Mouse (Mus musculus): ENCODE results near the gene Wwox.

The Wwox gene

DNA sequence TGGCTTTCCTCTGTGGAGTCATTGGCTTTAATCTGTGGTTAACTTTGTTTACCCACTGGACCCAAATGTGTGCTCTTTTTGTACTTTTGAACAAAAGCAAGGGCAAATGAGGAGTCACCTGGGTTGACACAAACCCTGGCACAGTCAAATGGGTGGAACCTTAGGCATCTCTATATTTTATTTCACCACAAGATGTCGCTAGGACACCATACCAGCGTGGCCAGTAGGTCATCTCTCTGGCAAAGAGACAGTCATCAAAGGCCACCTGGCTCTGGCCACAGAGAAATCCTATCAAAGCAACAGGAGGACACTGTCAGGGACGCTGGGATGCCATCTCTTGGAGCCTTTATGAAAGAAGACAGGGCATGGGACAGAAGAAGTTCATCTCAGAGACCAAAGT is 101.7 kb downstream of the Wwox start:
- DNase-seq (ENCODE audit: low spot score in 2 of 2), result peak in 1 of 2 experiments; percentile 33

GRCm38 (mm10) chr8:114548360-114548759 is 108.9 kb downstream of the Wwox start:
- no peak for DNase-seq (ENCODE audit: low spot score in 2 of 2)

DNA sequence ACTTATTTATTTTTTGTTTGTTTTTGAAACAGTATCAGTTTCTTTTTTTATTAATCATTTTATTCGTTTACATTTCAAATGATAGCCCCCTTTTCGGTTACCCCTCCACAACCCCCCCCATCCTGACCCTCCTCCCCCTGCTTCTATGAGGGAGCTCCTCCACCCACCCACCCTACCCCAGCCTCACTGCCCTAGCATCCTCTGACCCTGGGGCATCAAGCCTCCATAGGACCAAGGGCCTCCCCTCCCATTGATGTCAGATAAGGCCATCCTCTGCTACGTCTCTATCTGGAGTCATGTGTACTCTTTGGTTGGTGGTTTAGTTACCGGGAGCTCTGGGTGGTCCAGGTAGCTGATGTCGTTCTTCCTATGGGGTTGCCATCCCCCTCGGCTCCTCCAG is 109.4 kb downstream of the Wwox start:
- DNase-seq (ENCODE audit: low spot score in 2 of 2), result no peak

- peak in 1 of 2 experiments; percentile 33 for DNase-seq (ENCODE audit: low spot score in 2 of 2)
Measured at GRCm38 (mm10) chr8:114550029-114550428, 110.6 kb downstream of the Wwox start.

- DNase-seq (ENCODE audit: low spot score in 2 of 2), result no peak
Measured at GRCm38 (mm10) chr8:114552606-114553005, 113.2 kb downstream of the Wwox start.

DNA sequence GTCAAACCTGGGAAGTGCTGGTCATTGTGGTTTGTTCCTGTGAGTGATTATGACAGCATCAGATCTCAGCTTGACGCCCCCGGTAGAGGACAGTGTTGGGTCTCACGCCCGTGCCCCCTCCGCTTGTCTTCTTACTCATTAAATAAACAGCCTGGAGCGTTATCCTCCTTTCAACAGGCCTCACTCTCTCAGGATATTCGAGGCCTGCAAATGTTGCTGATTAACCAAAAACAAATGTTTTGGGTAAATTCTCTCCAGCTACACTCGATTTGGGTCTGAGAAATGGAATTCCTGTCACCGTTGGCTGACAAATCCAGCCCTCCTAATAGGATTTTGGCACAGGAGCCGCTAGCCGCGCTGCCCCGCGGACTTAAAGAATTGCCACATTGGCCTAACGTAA is 115.5 kb downstream of the Wwox start:
- no peak for DNase-seq (ENCODE audit: low spot score in 2 of 2)

- no peak for DNase-seq (ENCODE audit: low spot score in 2 of 2)
Measured at GRCm38 (mm10) chr8:114555491-114556202, 116.2 kb downstream of the Wwox start.

DNA sequence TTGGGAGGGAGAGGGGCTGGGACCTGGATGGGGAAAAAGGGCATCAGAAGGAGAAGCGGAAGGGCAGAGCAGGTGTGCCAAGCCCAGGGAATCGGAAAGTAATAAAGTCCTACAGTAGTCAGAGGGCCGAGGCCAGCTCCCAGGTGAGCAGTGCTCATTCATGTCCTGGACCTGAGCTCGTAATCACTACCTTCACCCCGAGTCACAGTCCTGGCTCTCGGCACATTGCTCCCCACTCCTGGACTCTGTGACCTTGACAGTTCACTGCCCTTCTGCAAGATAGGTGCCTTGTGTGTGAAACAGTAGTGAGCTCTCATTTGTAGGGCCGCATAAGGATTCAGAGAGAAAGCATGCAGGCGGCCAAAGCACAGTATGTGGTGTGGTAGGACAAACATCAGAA is 121.7 kb downstream of the Wwox start:
- DNase-seq (ENCODE audit: low spot score in 2 of 2), result no peak

- no peak for DNase-seq (ENCODE audit: low spot score in 2 of 2)
Measured at GRCm38 (mm10) chr8:114562486-114562885, 123.0 kb downstream of the Wwox start.

- no peak for DNase-seq (ENCODE audit: low spot score in 2 of 2)
Measured at GRCm38 (mm10) chr8:114563361-114563760, 123.9 kb downstream of the Wwox start.

- DNase-seq (ENCODE audit: low spot score in 2 of 2), result no peak
Measured at GRCm38 (mm10) chr8:114564036-114564435, 124.6 kb downstream of the Wwox start.

GRCm38 (mm10) chr8:114568531-114569166 is 129.2 kb downstream of the Wwox start:
- DNase-seq (ENCODE audit: low spot score in 2 of 2), result no peak

DNA sequence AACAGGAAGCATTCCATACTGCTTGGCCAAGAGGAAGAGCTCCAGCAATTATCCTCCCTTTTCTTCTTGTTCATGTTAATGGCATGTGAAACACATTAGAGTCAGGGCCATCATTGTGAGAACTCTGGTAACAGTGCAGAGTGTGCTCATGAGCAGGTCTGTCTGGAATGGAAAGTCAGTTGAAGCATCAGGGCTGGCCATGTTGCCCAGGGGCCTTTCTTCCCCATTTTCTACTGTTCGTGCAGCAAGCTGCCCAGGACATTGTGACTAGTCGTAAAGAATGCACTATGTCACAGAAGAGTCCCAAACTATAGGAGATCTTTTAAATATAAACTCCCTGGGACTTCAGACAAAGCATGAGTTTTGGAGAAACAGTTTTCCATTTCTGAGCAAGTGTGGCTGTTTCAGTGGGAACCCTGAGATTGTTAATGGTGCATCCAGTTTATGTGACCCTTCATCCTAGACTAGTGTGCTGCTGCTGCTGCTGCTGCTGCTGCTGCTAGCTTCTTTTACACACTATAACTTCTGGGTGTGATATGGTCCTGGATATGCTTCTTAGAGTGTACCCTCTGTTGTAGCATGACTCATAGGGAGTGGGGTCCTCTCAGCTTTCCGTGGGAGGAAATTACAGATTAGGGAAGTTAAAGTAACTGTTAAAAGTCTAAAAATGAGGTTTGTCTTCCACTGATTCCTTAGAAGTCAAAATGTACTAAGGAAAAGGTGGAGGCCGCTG is 133.7 kb downstream of the Wwox start:
- no peak for DNase-seq (ENCODE audit: low spot score in 2 of 2)

GRCm38 (mm10) chr8:114573747-114574093 is 134.3 kb downstream of the Wwox start:
- DNase-seq (ENCODE audit: low spot score in 2 of 2), result no peak

- no peak for DNase-seq (ENCODE audit: low spot score in 2 of 2)
Measured at GRCm38 (mm10) chr8:114579292-114579691, 139.8 kb downstream of the Wwox start.

GRCm38 (mm10) chr8:114580684-114581083 is 141.2 kb downstream of the Wwox start:
- no peak for DNase-seq (ENCODE audit: low spot score in 2 of 2)

DNA sequence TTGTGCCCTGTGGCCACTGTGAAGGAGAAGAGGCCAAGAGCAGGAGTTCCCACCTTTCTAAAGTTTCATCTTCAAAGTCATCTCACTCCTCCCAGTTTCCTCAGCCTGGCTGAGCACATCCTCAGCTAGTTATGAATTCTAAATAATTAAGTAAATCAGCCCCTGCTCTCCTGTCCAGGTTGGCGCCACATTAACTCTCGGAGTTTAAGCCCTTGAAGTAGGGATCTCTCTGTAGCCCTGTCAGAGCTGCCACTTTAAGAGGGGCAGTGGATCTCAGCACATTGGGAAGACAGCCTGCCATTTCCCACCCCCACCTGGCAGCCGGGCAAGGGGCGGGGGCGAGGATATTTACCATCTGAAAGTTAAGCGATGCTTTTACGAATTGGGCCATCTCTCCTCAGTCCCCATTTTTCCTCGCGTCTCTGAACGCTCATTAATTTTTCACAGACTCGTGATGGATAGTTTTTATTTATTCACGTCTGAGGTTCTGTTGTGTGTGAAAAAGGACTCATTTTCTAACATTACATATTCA is 150.9 kb downstream of the Wwox start:
- no peak for DNase-seq (ENCODE audit: low spot score in 2 of 2)

DNA sequence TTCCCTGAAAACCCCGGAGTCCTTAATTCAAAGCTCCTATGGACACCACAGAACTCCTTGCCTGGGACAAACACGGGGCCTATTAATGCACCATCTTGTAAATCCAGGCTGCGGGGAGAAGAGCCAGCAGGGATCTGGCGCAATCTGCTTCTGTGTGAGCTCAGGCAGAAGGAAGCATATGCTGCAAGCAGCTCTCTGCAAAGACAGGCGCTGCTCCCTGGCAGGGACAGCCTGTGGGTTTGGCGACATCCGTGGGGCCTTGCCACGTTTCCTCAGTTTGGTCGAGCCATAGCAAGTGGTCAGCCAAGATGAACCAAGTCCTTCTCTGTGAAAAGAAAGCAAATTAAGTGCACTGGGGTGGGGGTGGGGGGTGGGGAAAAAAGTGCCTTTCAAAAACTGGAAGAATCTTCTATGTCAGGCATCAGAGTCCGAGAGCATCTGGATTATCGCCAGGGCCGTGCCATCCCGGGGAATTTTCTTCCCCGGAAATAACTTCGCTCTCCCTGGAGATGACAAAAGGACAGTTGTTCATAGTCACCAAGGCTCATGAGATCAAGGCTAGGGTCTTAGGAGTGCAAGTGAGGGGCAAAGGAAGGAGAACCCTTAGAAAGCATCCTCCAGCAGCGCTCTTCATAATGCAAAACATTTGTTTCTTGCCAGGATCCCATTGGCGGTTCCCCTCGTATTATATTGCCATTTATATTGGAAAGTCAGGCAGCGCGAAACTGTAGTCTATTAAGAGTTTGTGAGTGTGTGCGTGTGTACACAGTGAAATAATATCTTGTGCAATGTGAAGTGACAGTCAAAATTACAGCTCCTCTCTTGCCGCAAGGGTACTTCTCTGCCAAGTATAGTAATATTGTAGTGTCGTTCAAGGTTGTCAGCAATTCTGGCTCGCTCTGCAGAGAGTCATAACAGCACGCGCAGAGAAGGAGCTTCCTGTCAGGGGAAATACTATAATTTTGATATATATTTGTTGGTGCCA is 152.1 kb downstream of the Wwox start:
- DNase-seq (ENCODE audit: low spot score in 2 of 2), result peak; percentile 45 to 79

- peak in 1 of 2 experiments; percentile 48 for DNase-seq (ENCODE audit: low spot score in 2 of 2)
Measured at GRCm38 (mm10) chr8:114593424-114594157, 154.1 kb downstream of the Wwox start.

GRCm38 (mm10) chr8:114594811-114595210 is 155.4 kb downstream of the Wwox start:
- no peak for DNase-seq (ENCODE audit: low spot score in 2 of 2)

GRCm38 (mm10) chr8:114599555-114599954 is 160.1 kb downstream of the Wwox start:
- no peak for DNase-seq (ENCODE audit: low spot score in 2 of 2)

Measured in cerebellum, postnatal 4 days (tissue).